Mouse (Mus musculus): ENCODE data around the gene Akap6. TPM values are rescaled to one million over a fixed set of nuclear protein-coding genes. Genes with fewer than 3 reads are reported as not detected.

Gene Akap6
- total and polyA plus RNA-seq, 3 experiments, result 0.12 to 0.42 (median 0.33) TPM

- Histone ChIP-seq H3K4me1 (ENCODE audit: control insufficient read depth in 1 of 2, insufficient read depth in 2 of 2) (peaks cover 4 to 12% of the 10 kb centered on the region in 2 experiments), H3K4me2 (ENCODE audit: insufficient read depth, low read depth, poor library complexity, severe bottlenecking) (no peak overlapping the region), H3K9me3 (replicated peaks; ENCODE audit: low read length) (no peaks in the 10 kb centered on the region), H3K79me2 (replicated peaks; ENCODE audit: control insufficient read depth, extremely low read depth, insufficient read depth, poor library complexity, severe bottlenecking) (no peaks in the 10 kb centered on the region), H3K27ac (ENCODE audit: insufficient read depth, low read depth) (no peak overlapping the region), H3K4me3 (replicated peaks in 1 of 3; ENCODE audit: low read depth in 2 of 3, low read length in 2 of 3, poor library complexity in 1 of 3) (no peak overlapping the region), H3K36me3 (replicated peaks in 1 of 2; ENCODE audit: control insufficient read depth in 1 of 2, insufficient read depth in 1 of 2, low read length in 1 of 2) (no peaks in the 10 kb centered on the region), H3K27me3 (replicated peaks) (no peaks in the 10 kb centered on the region), H3K9ac (ENCODE audit: insufficient read depth, low read depth) (no peak overlapping the region)
- TF ChIP-seq NELFE (IDR thresholded peaks at IDR 0.05; ENCODE audit: low read depth, low read length) (no peak), KAT2A (IDR thresholded peaks at IDR 0.05; ENCODE audit: insufficient replicate concordance, low read length) (no peak), TBP (conservative IDR thresholded peaks at IDR 0.05; ENCODE audit: low read depth, low read length) (no peak), MAZ (IDR thresholded peaks at IDR 0.05; ENCODE audit: low read depth, low read length) (no peak), USF1 (IDR thresholded peaks at IDR 0.05; ENCODE audit: low read depth, low read length) (no peak), MXI1 (IDR thresholded peaks at IDR 0.05; ENCODE audit: low read depth, low read length) (no peak), GABPA (IDR thresholded peaks at IDR 0.05; ENCODE audit: insufficient replicate concordance, low read depth, low read length) (no peak), SIN3A (IDR thresholded peaks at IDR 0.05; ENCODE audit: low read length) (no peak), ZKSCAN1 (IDR thresholded peaks at IDR 0.05; ENCODE audit: borderline replicate concordance, low read depth, low read length) (no peak), MYC (IDR thresholded peaks at IDR 0.05; ENCODE audit: low read depth, low read length) (no peak), SMC3 (IDR thresholded peaks at IDR 0.05; ENCODE audit: low read depth, low read length) (no peak), JUN (IDR thresholded peaks at IDR 0.05; ENCODE audit: insufficient read depth, low read depth, low read length) (no peak), BHLHE40 (IDR thresholded peaks at IDR 0.05; ENCODE audit: low read depth, low read length) (no peak), UBTF (IDR thresholded peaks at IDR 0.05; ENCODE audit: low read depth, low read length) (no peak), ZNF384 (IDR thresholded peaks at IDR 0.05; ENCODE audit: low read depth, low read length) (no peak), TCF12 (IDR thresholded peaks at IDR 0.05; ENCODE audit: low read depth, low read length) (no peak), ZMIZ1 (IDR thresholded peaks at IDR 0.05; ENCODE audit: low read depth, low read length) (no peak)
- no peak for DNase-seq (ENCODE audit: extremely low read depth)
- dilution Hi-C loops (cut with MboI; ENCODE audit: extremely low pct_ligation_motif_present, extremely low pct_unique_long_range_greater_than_20kb, low sequenced_read_pairs) (no loop called here), in situ Hi-C loops (cut with MboI; ENCODE audit: low pct_ligation_motif_present, low pct_unique_long_range_greater_than_20kb, low sequenced_read_pairs) (no loop called here)
These were observed 20.0 kb downstream of the Akap6 start for GRCm38 (mm10) chr12:52719232-52719631.

GRCm38 (mm10) chr12:52719681-52720080 is 20.5 kb downstream of the Akap6 start:
- dilution Hi-C loops (cut with MboI; ENCODE audit: extremely low pct_ligation_motif_present, extremely low pct_unique_long_range_greater_than_20kb, low sequenced_read_pairs), result no loop called here
- H3K4me1 ChIP-seq (ENCODE audit: control insufficient read depth in 1 of 2, insufficient read depth in 2 of 2), result peaks cover 4 to 12% of the 10 kb centered on the region in 2 experiments
- H3K4me3 ChIP-seq (replicated peaks in 1 of 3; ENCODE audit: low read depth in 2 of 3, low read length in 2 of 3, poor library complexity in 1 of 3), result no peak overlapping the region
- no peak overlapping the region for H3K9ac ChIP-seq (ENCODE audit: insufficient read depth, low read depth)
- no peak overlapping the region for H3K4me2 ChIP-seq (ENCODE audit: insufficient read depth, low read depth, poor library complexity, severe bottlenecking)
- no peak for DNase-seq (ENCODE audit: extremely low read depth)
- H3K27ac ChIP-seq (ENCODE audit: insufficient read depth, low read depth), result no peak overlapping the region
- H3K27me3 ChIP-seq (replicated peaks), result no peaks in the 10 kb centered on the region
- H3K79me2 ChIP-seq (replicated peaks; ENCODE audit: control insufficient read depth, extremely low read depth, insufficient read depth, poor library complexity, severe bottlenecking), result no peaks in the 10 kb centered on the region
- in situ Hi-C loops (cut with MboI; ENCODE audit: low pct_ligation_motif_present, low pct_unique_long_range_greater_than_20kb, low sequenced_read_pairs), result no loop called here
- no peaks in the 10 kb centered on the region for H3K9me3 ChIP-seq (replicated peaks; ENCODE audit: low read length)
- TF ChIP-seq ETS1 (conservative IDR thresholded peaks at IDR 0.05; ENCODE audit: low read depth, low read length) (no peak), USF2 (conservative IDR thresholded peaks at IDR 0.05; ENCODE audit: low read depth, low read length) (no peak)
- no peaks in the 10 kb centered on the region for H3K36me3 ChIP-seq (replicated peaks in 1 of 2; ENCODE audit: control insufficient read depth in 1 of 2, insufficient read depth in 1 of 2, low read length in 1 of 2)
